Mouse (Mus musculus): ENCODE results near the gene Cstf3. TPM values are rescaled to one million over a fixed set of nuclear protein-coding genes. Genes with fewer than 3 reads are reported as not detected.
"Not testable (repeated sequence)": the region's sequence is repeated elsewhere in the genome, so short reads cannot be mapped to it uniquely, and the experiment has no call there.

Gene Cstf3
- polyA plus RNA-seq (2015; fragmentation: Nextera tagmentation; extraction: Ambion mirVana): 22.7 and 24.9 TPM in 2 replicates

DNA sequence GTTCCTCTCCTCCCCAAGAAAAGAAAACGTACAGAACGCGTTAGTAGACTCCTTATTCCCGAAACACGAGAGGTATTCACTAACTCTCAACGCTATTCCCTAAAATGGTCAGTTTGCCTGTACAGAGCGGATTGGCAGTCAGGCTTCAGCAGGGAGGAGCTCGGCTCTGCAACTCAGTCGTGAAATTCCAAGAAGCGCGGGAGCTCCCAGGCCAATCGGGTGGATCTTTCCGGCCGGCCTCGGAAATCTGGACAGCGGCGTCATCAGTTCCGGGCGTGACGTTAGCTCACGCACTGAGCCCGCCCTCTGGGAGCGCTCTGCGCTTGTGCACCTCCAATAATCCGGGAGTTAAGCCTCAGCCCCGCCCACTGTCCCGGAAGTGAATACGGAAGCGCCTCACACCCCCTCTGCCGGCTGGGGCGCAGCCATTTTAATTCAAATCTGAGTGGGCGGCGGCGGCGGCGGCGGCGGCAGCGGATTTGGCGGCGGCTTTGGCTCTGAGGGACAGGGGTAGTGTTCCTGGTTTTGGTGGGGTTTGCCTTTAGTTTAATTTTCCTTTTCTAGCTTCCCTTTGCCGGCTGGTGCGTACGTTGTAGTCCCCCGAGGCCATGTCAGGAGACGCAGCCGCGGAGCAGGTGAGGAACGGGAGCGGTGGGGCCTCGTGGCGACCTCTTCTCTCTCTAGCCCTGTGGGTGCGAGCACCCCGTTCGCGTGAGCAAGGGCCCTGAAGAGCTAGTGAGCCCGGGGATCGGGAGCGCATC is at the start of gene Cstf3:
Gene Cstf3 (plus strand): TSS at position 456 of the 761 bp plus-strand sequence.
- peak within 1 kb of the TSS; percentile 88 for H3K27ac ChIP-seq (replicated peaks)
- no peaks in the 10 kb centered on the region for H3K9me3 ChIP-seq (replicated peaks)
- ATAC-seq (ENCODE audit: insufficient read depth): peak; percentile 98
- H3K4me2 ChIP-seq: peak within 1 kb of the TSS; percentile 87
- H3K36me3 ChIP-seq (replicated peaks): no peaks in the 10 kb centered on the region
- H3K4me3 ChIP-seq (replicated peaks): peak within 1 kb of the TSS; percentile 99
- peaks cover 33% of the 10 kb centered on the region for H3K4me1 ChIP-seq (replicated peaks)
- under 1% methylated on average over 59 of the region's 59 CpGs for WGBS (ENCODE audit: insufficient replicate concordance)
- H3K9ac ChIP-seq: peak within 1 kb of the TSS; percentile 93
- H3K27me3 ChIP-seq: no peaks in the 10 kb centered on the region

DNA sequence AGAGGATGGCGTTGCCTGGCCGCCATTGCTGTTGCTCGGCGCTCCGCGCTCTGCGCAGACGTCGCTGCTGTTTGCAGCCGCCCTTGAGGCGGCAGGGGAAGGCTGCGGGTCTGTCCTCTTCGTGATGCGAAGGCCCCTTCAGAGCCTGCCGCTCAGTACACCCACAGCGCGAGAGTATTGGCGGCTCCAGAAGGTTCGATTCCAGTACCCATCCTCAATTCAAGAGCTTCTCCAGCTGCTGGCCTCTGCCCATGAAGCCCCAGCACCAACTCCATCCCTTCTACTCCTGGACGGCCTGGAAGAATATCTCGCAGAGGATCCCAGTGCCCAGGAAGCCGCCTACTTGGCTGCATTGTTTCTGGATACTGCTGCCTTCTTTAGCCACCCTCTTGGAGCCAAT is 33.6 kb upstream of the Cstf3 start:
- H3K4me1 ChIP-seq (replicated peaks); H3K9ac ChIP-seq; H3K27me3 ChIP-seq; H3K9me3 ChIP-seq (replicated peaks); H3K4me2 ChIP-seq; ATAC-seq (ENCODE audit: insufficient read depth); H3K4me3 ChIP-seq (replicated peaks); H3K27ac ChIP-seq (replicated peaks); H3K36me3 ChIP-seq (replicated peaks): not testable (repeated sequence)
- 81% methylated on average over 22 of the region's 22 CpGs for WGBS (ENCODE audit: insufficient replicate concordance)

DNA sequence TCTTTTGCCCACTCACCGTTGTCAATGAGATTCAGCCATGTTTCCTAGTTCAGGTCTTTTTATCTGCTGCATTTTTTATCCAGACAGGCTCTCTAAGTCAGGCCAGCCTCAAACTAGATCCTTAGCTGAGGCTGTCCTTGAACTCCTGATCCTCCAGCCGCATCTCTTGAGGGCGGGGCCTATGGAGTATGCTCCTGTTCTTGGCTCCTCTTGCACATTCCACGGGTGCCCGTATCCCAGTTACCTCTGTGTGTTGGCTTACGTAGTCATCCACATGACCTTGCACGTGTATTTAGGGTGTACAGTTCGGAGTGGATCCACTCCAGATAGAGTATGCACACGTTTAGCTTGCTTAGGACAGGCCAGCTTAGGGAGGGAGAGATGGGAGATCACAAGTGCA is 32.6 kb upstream of the Cstf3 start:
- ATAC-seq (ENCODE audit: insufficient read depth): no peak
- no peak overlapping the region for H3K4me3 ChIP-seq (replicated peaks)
- H3K4me1 ChIP-seq (replicated peaks): no peaks in the 10 kb centered on the region
- H3K4me2 ChIP-seq: no peak overlapping the region
- no peak overlapping the region for H3K27ac ChIP-seq (replicated peaks)
- no peak overlapping the region for H3K9ac ChIP-seq
- 72% methylated on average over 9 of the region's 9 CpGs for WGBS (ENCODE audit: insufficient replicate concordance)
- H3K36me3 ChIP-seq (replicated peaks): no peaks in the 10 kb centered on the region
- H3K27me3 ChIP-seq: no peaks in the 10 kb centered on the region
- no peaks in the 10 kb centered on the region for H3K9me3 ChIP-seq (replicated peaks)

DNA sequence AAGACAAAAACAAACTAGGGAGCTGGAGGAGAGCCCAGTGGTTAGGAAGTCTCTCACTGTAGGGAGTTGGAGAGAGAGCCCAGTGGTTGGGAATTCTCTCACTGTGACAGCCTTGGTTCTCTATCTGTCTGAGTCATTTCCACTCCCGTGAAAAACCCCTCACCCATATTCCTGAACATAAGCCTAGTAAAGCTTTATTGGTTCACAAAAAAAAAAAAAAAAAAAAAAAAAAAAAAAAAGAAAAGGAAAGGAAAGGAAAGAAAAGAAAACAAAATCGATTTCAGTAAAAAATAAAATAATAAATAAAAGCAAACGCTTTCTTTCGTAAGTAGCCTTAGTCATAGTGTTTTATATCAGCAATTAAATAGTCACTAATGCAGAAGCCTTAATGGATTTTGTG is 32.0 kb upstream of the Cstf3 start:
- Histone ChIP-seq H3K9ac (no peak overlapping the region), H3K4me3 (replicated peaks) (no peak overlapping the region), H3K4me1 (replicated peaks) (no peaks in the 10 kb centered on the region), H3K27me3 (no peaks in the 10 kb centered on the region), H3K36me3 (replicated peaks) (no peaks in the 10 kb centered on the region), H3K9me3 (replicated peaks) (no peaks in the 10 kb centered on the region), H3K27ac (replicated peaks) (no peak overlapping the region), H3K4me2 (no peak overlapping the region)
- ATAC-seq (ENCODE audit: insufficient read depth): no peak
- 65% methylated on average over 4 of the region's 4 CpGs for WGBS (ENCODE audit: insufficient replicate concordance)

DNA sequence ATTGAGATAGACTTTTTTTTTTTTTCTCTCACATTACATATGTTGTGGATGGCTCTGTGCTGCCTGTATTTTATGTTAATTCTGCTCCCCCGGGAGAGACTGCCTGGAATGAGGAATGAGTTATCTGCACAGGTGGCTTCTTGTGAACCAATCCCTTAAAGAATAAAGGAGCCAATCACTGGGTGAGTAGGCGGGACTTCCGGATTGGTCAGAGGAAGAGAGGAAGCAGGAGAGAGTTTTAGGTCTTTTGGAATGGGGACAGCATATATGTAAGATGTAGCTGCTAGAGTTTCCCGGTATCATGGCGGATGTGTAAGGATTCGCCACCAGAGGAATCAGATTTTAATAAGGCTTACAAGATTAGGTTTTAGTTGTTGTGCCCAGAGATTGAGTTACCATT is 31.4 kb upstream of the Cstf3 start:
- no peaks in the 10 kb centered on the region for H3K4me1 ChIP-seq (replicated peaks)
- no peak overlapping the region for H3K27ac ChIP-seq (replicated peaks)
- H3K9ac ChIP-seq: no peak overlapping the region
- no peaks in the 10 kb centered on the region for H3K27me3 ChIP-seq
- WGBS (ENCODE audit: insufficient replicate concordance): 53% methylated on average over 6 of the region's 6 CpGs
- H3K9me3 ChIP-seq (replicated peaks): no peaks in the 10 kb centered on the region
- no peak overlapping the region for H3K4me3 ChIP-seq (replicated peaks)
- H3K4me2 ChIP-seq: no peak overlapping the region
- no peaks in the 10 kb centered on the region for H3K36me3 ChIP-seq (replicated peaks)
- ATAC-seq (ENCODE audit: insufficient read depth): no peak

DNA sequence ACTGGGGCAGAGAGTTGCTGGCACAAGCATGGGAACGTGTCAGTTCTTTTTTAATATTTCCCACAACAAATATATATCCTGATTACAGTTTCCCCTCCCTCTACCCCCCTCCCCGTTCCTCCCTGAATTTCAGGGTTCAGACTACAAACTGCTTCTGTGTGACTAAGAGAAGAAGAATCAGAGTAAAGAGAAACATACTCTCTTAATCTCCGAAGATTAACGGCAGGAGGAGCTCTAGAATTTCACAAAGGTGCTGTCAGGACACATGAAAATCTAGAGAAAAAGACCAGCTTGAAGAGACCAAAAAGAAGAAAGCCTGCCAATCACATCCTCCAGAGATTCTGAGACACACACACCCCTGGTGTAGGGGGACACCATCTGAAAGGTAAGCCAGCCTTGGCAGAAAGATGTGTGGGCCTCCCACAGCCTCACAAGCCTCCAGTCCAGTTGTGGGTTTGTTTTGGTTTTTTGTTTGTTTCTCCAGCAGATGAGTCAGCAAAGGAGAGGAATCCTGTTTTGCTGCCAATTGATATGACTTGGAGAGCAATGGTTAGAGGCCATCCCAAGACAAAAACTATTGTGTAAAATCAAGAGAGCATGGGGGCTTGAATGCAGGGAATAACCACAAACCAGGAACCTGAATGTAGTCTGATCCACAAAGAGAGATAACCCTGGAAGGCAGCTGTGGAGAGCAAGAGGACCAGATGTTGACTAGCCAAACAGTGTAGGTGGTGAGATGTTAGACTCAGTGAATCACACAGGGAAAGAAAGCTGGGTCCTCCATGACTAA is 30.5 kb upstream of the Cstf3 start:
- no peak overlapping the region for H3K4me3 ChIP-seq (replicated peaks)
- no peaks in the 10 kb centered on the region for H3K9me3 ChIP-seq (replicated peaks)
- H3K4me2 ChIP-seq: no peak overlapping the region
- H3K9ac ChIP-seq: no peak overlapping the region
- H3K4me1 ChIP-seq (replicated peaks): no peaks in the 10 kb centered on the region
- H3K36me3 ChIP-seq (replicated peaks): no peaks in the 10 kb centered on the region
- no peak for ATAC-seq (ENCODE audit: insufficient read depth)
- no peak overlapping the region for H3K27ac ChIP-seq (replicated peaks)
- H3K27me3 ChIP-seq: no peaks in the 10 kb centered on the region
- WGBS (ENCODE audit: insufficient replicate concordance): 69% methylated on average over 4 of the region's 4 CpGs

DNA sequence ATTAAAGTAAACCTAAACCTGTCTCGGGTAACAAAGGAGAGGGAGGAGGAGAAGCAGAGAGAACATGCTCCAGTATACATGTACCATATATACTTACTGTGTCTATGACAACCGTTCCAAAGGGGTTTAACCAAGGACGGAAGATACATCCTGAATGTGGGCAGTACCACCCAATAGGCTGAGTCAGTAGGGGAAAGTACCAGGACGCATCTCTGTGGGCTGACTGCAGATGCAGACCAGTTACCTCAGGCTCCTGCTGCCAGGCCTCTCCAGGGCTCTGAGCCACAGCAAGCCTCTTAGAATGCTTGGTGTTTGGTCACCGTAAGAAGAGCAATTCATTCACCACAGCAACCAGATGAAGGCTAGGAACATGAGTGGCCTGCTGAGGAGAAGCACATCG is 28.9 kb upstream of the Cstf3 start:
- Histone ChIP-seq H3K4me3 (replicated peaks) (no peak overlapping the region), H3K9me3 (replicated peaks) (no peaks in the 10 kb centered on the region), H3K36me3 (replicated peaks) (no peaks in the 10 kb centered on the region), H3K27ac (replicated peaks) (no peak overlapping the region), H3K9ac (no peak overlapping the region), H3K27me3 (no peaks in the 10 kb centered on the region), H3K4me2 (no peak overlapping the region), H3K4me1 (replicated peaks) (no peaks in the 10 kb centered on the region)
- no peak for ATAC-seq (ENCODE audit: insufficient read depth)
- 74% methylated on average over 6 of the region's 6 CpGs for WGBS (ENCODE audit: insufficient replicate concordance)

DNA sequence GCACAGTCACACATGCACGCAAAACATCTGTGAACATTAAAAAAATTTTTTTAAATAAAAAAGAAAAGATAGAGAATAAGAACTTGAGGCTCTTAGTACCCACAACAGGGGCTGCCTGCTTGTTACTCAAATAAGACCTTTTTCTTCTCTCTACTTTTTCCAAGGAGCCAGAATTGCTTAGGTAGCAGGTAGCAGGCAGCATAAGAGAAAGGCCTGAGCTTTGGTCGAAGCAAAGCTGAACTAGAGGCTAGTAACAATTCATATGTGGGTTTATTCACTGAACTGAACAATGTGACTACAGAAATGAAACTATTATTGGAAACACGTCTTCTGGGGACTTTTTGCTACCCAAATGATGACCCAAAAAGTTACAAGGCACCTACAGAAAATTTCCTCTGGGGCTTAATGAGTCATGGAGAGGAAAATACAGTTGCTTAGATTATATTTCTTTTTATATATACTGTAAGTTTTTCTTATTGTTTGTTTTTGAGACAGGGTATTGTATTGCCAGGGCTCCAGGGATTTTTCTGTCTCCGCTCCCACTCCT is 28.3 kb upstream of the Cstf3 start:
- no peak overlapping the region for H3K9ac ChIP-seq
- no peaks in the 10 kb centered on the region for H3K27me3 ChIP-seq
- WGBS (ENCODE audit: insufficient replicate concordance): 63% methylated on average over 4 of the region's 4 CpGs
- H3K27ac ChIP-seq (replicated peaks): no peak overlapping the region
- no peak overlapping the region for H3K4me2 ChIP-seq
- no peaks in the 10 kb centered on the region for H3K4me1 ChIP-seq (replicated peaks)
- H3K4me3 ChIP-seq (replicated peaks): no peak overlapping the region
- no peaks in the 10 kb centered on the region for H3K9me3 ChIP-seq (replicated peaks)
- H3K36me3 ChIP-seq (replicated peaks): no peaks in the 10 kb centered on the region
- no peak for ATAC-seq (ENCODE audit: insufficient read depth)

DNA sequence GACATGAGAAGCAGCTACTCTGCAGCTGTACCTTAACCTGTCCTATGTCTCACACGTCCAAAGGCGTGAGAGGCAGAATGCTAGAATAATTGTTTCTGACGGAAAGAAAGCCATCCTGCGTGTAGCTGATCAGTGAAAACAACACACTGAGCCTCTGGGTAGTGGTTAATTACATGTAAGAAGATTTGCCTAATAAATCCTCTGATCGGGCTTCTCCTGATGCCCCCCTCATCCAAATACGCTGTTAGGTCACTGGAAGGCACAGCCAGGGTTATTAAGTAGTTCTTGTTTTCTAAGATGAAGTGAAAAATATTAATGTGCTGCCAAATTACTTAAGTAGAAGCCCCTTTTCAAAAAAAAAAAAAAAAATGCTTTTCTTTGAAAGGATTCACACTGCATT is 18.3 kb upstream of the Cstf3 start:
- Histone ChIP-seq H3K27ac (replicated peaks) (no peak overlapping the region), H3K4me2 (no peak overlapping the region), H3K27me3 (no peaks in the 10 kb centered on the region), H3K4me3 (replicated peaks) (no peak overlapping the region), H3K36me3 (replicated peaks) (no peaks in the 10 kb centered on the region), H3K4me1 (replicated peaks) (no peaks in the 10 kb centered on the region), H3K9me3 (replicated peaks) (no peaks in the 10 kb centered on the region), H3K9ac (no peak overlapping the region)
- ATAC-seq (ENCODE audit: insufficient read depth): no peak
- 72% methylated on average over 6 of the region's 6 CpGs for WGBS (ENCODE audit: insufficient replicate concordance)

DNA sequence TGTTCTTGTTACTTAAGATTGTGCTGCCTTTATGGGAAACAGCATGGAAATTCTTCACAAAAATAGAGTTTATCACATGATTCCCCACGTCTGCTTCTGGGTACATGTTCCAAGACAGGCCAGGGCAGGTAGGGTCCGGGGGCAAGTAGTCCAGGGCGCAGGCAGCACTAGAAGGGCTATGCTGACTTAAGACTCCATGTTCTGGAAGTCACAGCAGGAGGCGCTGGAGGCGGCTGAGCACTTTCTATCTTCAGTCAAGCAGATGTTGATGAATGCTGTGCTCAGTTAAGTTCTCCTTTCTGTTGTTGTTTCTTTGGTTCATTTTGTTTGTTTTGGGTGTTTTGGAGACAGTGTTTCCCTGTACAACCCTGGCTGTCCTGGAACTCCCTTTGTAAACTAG is 14.1 kb upstream of the Cstf3 start:
- Histone ChIP-seq H3K4me1 (replicated peaks) (peaks cover 7% of the 10 kb centered on the region), H3K4me3 (replicated peaks) (no peak overlapping the region)
- ATAC-seq (ENCODE audit: insufficient read depth): no peak

DNA sequence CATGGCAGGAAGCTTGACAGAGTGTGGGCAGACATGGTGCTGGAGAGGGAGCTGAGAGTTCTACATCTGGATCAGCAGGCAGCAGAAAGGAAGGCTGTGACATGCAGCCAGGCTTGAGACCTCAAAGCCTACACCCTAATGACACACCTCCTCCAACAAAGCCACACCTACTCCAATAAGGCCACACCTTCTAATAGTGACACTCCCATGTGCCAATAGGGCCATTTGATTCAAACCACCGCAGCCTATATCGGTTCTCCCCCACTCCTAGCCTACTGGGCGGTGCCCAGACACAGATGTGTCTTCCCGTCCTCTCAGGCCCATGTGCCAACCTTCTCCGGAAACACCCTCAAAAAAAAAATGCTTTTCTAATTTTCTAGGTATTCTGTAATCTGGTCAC is 12.3 kb upstream of the Cstf3 start:
- Histone ChIP-seq H3K9me3 (replicated peaks) (no peaks in the 10 kb centered on the region), H3K4me2 (no peak overlapping the region), H3K4me3 (replicated peaks) (no peak overlapping the region), H3K27ac (replicated peaks) (no peak overlapping the region), H3K27me3 (no peaks in the 10 kb centered on the region), H3K36me3 (replicated peaks) (no peaks in the 10 kb centered on the region), H3K4me1 (replicated peaks) (peaks cover 7% of the 10 kb centered on the region), H3K9ac (no peak overlapping the region)
- ATAC-seq (ENCODE audit: insufficient read depth): peak; percentile 75
- WGBS (ENCODE audit: insufficient replicate concordance): 39% methylated on average over 5 of the region's 5 CpGs

More for the DNA sequence above, 14.1 kb upstream of the Cstf3 start:
- Histone ChIP-seq H3K27ac (replicated peaks) (no peak overlapping the region), H3K9ac (no peak overlapping the region), H3K27me3 (no peaks in the 10 kb centered on the region), H3K36me3 (replicated peaks) (no peaks in the 10 kb centered on the region), H3K9me3 (replicated peaks) (no peaks in the 10 kb centered on the region), H3K4me2 (no peak overlapping the region)
- 62% methylated on average over 5 of the region's 5 CpGs for WGBS (ENCODE audit: insufficient replicate concordance)
